Mouse (Mus musculus) A20 (cell line): Measurements from ENCODE around the gene Nutf2-ps1.
"Not testable (repeated sequence)": the region's sequence is repeated elsewhere in the genome, so short reads cannot be mapped to it uniquely, and the experiment has no call there.

ENCODE experiments used
- DNase-seq: peaks from one replicate; pipeline ENCODE4 v3.0.0-alpha.2; 2011; ENCODE audit warnings: low read depth, low spot score

Nutf2-ps1 gene

GRCm38 (mm10) chr19:53588968-53589367 lies at the start of gene Nutf2-ps1:
Gene Nutf2-ps1 (minus strand): TSS chr19:53589068.
- not testable (repeated sequence) for DNase-seq

GRCm38 (mm10) chr19:53638041-53638440 lies 49.2 kb upstream of the Nutf2-ps1 start:
- DNase-seq = peak; percentile 39

- DNase-seq = no peak
These were observed 32.8 kb upstream of the Nutf2-ps1 start for GRCm38 (mm10) chr19:53621681-53622080.

GRCm38 (mm10) chr19:53608921-53609320 lies 20.1 kb upstream of the Nutf2-ps1 start:
- no peak for DNase-seq

GRCm38 (mm10) chr19:53601363-53601655 lies 12.4 kb upstream of the Nutf2-ps1 start:
- no peak for DNase-seq

GRCm38 (mm10) chr19:53600549-53601362 lies 11.9 kb upstream of the Nutf2-ps1 start:
- DNase-seq = peak; percentile 70

GRCm38 (mm10) chr19:53599757-53600539 lies 11.1 kb upstream of the Nutf2-ps1 start, which contains the start of gene Smc3:
Gene Smc3 (plus strand): TSS chr19:53600398.
- DNase-seq = peak; percentile 99

- DNase-seq = no peak
These were observed 8.0 kb upstream of the Nutf2-ps1 start for GRCm38 (mm10) chr19:53596723-53597474.

- not testable (repeated sequence) for DNase-seq
These were observed 1.2 kb downstream of the Nutf2-ps1 start for GRCm38 (mm10) chr19:53587686-53588085.

- DNase-seq = not testable (repeated sequence)
These were observed 8.6 kb downstream of the Nutf2-ps1 start for GRCm38 (mm10) chr19:53580271-53580670.

GRCm38 (mm10) chr19:53578597-53579252 lies 10.1 kb downstream of the Nutf2-ps1 start:
- peak; percentile 83 for DNase-seq

GRCm38 (mm10) chr19:53577025-53577800 lies 11.7 kb downstream of the Nutf2-ps1 start:
- no peak for DNase-seq

- DNase-seq = no peak
These were observed 12.8 kb downstream of the Nutf2-ps1 start for GRCm38 (mm10) chr19:53576061-53576460.

- DNase-seq = no peak
These were observed 13.4 kb downstream of the Nutf2-ps1 start for GRCm38 (mm10) chr19:53575296-53576010.

GRCm38 (mm10) chr19:53574546-53574945 lies 14.3 kb downstream of the Nutf2-ps1 start:
- DNase-seq = no peak

- no peak for DNase-seq
These were observed 14.7 kb downstream of the Nutf2-ps1 start for GRCm38 (mm10) chr19:53574131-53574530.

- DNase-seq = no peak
These were observed 15.7 kb downstream of the Nutf2-ps1 start for GRCm38 (mm10) chr19:53573151-53573550.

GRCm38 (mm10) chr19:53572607-53573006 lies 16.3 kb downstream of the Nutf2-ps1 start:
- no peak for DNase-seq

GRCm38 (mm10) chr19:53571501-53572428 lies 17.1 kb downstream of the Nutf2-ps1 start:
- DNase-seq = no peak
